Mouse (Mus musculus) erythroid progenitor cell, adult 5-6 weeks (primary cell): ENCODE measurements around the gene Ndufc2. TPM values are rescaled to one million over a fixed set of nuclear protein-coding genes. Genes with fewer than 3 reads are reported as not detected.

Experiments
- ATAC-seq: replicated peaks from 2 replicates; pipeline ENCODE4 v1.8.0; 2016; ENCODE audit warnings: moderate number of reproducible peaks, mild to moderate bottlenecking, moderate TSS enrichment, inconsistent platforms; ENCODE audit not compliant: poor library complexity, low FRiP score, severe bottlenecking
- total RNA-seq, 2 experiments: library from RNA; stranded (forward) in 1 of 2; stranded (reverse) in 1 of 2; fragments of 150-400 nt in 1 of 2; fragments of 186-747, 209-891 nt in 1 of 2; gene quantifications; 2 replicates each; pipeline versions ENCODE4 v1.2.3 to v1.2.4; 2015 to 2017; ENCODE audit warnings: low replicate concordance in 2 of 2

Ndufc2 gene
- 77.1 and 89.3 TPM in 2 replicates for total RNA-seq (2015; ENCODE audit: low replicate concordance)
- 37.2 and 116 TPM in 2 replicates for total RNA-seq (2017; ENCODE audit: low replicate concordance)

DNA sequence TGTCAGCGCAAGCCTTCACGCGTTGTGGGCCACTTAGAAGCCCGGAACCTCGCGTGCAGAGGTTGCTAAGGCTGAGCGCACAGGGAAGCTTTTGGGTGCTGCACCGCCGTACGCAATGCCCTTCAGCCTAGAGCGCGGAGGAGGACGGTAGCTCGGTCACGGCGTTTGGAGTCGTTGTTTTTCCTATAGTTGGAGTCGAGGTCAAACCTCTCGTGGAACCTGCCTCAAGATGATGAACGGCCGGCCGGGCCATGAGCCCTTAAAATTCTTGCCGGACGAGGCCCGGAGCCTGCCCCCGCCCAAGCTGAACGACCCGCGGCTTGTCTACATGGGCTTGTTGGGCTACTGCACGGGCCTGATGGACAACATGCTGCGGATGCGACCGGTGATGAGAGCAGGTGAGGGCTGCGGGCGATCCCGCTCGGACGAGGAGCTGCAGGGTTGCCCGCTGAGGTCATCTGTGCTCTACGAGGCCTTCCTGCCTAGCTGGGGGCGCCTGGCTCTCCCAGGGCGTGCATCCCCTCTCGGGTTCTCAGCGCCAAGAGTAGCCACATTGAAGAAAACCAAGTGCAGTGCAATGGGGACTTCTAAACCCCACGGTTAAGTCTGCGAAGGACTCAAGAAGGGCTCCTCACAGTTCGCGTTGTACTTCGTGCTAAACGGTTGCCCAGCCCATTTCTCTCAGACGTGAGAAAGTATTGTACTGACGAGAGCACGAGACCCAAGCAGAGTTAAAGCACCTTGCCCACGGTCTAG lies at the start of gene Ndufc2:
Ndufc2 (plus strand) TSS at position 44 of the 756 bp plus-strand sequence.
- peak; percentile 93 for ATAC-seq

DNA sequence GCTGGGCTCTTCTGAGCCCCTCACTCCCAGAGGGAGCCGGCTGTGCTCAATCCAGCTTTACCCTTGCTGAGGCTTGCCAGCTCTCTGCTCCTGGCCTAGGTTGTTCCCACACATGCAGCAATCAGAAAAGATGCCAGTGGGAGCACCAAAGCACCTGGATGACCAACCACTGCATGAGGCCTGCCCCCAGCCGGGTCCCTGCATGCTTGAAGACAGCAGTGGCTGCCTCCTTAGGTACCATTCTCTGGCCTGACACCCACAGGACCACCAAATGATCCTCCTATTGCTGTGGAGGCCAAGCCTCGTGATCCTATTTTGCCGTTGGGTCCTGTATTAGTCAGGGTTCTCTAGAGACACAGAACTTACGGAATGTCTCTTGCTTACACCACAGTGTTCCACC lies 48.9 kb upstream of the Ndufc2 start:
- no peak for ATAC-seq

- no peak for ATAC-seq
These were observed 47.9 kb upstream of the Ndufc2 start for GRCm38 (mm10) chr7:97351792-97352513.

DNA sequence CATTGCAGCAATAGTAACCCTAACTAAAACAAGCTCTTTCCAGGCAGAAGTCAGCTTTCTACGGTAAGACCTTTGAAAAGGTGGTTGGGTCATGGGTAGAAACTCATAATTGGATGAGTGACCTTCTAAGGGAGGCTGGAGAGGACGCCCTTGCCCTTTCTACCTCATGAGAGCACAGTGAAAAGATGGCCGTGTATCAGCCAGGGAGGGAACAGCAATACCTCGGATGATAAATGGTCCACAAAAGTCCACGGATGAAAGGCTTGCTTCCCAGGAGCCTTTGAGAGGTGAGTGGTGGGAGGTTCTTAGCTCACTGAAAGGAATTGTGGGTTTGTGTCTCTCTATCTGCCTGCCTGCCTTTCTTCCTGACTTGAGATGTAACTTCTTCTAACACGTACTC lies 46.4 kb upstream of the Ndufc2 start:
- ATAC-seq, result no peak

DNA sequence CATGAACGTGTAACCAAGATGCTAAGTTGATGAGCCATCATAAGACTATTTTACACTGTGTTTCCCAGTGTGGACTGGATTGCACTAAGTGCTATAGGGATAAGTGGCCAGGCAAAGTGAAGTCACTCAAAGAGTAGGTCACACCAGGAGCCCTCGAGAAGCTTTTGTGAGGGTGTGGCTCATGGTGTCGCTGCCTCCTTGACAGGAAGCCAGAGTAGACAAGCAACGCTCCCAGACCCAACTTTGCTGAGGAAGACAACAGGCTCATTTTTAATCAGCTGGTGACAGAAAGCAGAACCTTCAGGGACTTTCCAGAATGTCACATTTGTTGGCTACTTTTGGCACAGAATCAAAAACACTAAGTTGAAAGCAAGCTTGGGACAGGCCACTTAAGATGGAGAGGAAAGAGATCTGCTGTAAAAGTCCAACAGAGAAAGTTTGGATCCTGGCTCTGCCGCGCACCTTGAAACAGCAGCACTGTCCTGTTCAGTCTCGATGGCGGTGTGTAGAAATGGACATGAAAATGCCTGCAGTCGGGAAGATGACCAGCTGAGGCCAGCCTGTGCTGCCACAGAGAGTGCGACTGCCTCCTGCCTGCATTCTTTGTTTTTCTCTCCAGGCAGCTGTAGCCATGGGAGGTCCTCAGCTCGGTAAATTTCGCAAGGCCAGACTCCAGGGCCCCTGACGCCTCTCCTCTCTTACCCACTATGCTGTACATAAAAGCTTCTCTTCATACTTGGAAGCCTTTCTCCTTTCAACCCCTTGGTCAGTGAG lies 44.5 kb upstream of the Ndufc2 start:
- ATAC-seq, result no peak

- ATAC-seq, result no peak
These were observed 43.5 kb upstream of the Ndufc2 start for GRCm38 (mm10) chr7:97356253-97356652.

DNA sequence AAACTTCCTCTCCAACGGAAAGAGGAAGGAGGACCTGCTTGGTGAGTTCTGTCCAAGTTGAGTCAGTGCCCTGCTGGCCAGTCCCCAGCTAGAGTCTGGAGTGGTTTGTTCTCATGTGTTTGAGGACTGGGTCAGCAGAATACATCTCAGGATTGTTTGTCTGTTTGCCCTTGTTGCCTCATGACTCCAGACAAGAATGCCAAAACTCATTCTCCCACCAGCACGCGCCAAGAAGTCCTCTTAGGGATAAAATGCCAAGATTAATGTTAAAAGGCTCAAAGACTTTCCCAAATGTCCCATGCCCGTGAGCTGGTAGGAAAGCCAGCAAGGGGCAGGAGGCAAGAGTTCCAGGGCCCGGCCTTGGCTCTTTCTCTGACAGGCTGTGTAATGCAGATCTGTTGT lies 42.9 kb upstream of the Ndufc2 start:
- no peak for ATAC-seq

DNA sequence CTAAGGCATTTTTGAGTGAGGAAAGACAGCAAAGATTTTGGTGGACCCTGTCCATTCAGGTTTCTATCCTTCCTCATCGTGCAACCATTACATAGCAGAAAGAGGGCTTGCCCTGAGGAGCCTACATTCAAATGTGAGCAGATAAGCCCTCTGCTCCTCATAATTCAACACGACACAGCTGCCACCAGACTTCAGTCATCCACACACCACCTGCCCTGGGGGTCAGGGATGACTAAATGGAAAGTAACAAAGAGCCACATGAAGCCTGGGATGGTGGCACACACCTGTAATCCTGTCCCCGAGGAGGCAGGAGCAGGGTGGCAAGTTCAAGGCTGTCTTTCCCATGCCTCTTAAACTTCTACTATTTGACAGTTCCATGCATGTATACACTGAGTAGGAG lies 42.0 kb upstream of the Ndufc2 start:
- ATAC-seq, result no peak

GRCm38 (mm10) chr7:97358347-97358746 lies 41.5 kb upstream of the Ndufc2 start:
- no peak for ATAC-seq

- no peak for ATAC-seq
These were observed 39.6 kb upstream of the Ndufc2 start for GRCm38 (mm10) chr7:97360166-97360565.

DNA sequence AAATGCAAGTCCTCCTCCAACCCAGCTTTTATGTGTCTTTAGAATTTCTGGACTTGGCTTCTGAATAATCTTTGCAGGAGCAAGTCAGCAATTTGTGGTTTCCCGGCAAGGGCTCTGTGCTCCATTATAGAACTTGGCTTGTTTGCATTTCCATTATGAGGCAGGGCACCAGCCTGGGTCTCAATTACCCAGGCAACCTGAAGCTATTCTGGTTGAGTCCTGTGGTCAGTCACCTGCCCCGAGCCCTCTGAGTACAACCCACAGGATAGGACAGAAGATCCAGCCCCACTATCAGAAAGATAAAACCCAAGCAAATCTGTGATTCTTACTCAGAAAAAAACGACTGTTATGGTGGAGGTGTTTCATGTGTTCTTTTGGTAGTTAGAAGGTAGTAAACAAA lies 38.8 kb upstream of the Ndufc2 start:
- no peak for ATAC-seq

GRCm38 (mm10) chr7:97361467-97361866 lies 38.3 kb upstream of the Ndufc2 start:
- ATAC-seq, result peak; percentile 66

GRCm38 (mm10) chr7:97365887-97366286 lies 33.9 kb upstream of the Ndufc2 start:
- no peak for ATAC-seq

- ATAC-seq, result no peak
These were observed 24.7 kb upstream of the Ndufc2 start for GRCm38 (mm10) chr7:97375101-97375500.

DNA sequence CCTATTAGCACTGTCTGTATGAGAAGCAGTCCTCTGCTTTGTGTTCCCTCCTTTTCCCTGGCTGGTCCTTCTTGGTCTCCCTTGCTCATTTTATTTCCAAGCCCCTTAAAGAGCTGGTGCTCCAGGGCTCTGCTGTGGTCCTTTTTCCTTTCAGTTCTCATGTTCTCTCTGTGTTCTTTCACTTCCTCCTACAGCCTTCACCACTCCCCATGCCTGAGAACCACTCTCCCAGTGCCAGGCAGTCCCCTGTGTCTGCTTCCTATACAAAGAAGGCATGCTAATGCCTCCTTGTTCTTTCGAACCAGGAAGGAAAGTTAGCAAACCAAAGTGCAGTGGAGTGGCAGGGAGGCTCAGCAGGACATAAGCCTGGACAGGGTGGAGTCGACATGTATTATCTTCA lies 23.9 kb upstream of the Ndufc2 start:
- no peak for ATAC-seq

DNA sequence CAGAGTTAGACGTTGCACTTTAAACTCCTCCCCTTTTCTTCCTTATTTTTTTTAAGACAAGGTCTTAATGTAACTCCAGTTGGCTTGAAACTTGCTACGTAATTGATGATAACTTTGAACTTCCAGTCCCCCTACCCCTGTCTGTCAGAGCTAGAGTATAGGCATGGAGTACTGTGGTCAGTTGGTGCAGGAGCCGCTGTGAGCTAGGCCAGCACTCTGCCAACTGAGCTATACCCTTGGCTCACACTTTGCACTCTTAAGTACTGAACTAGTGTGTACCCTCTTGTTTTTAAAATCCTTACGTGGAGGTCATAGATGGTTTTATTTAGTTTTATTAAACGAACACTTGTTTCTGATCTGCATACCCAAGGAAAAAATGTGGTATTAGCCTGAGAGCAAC lies 20.5 kb upstream of the Ndufc2 start:
- ATAC-seq, result no peak

GRCm38 (mm10) chr7:97380500-97381123 lies 19.2 kb upstream of the Ndufc2 start:
- no peak for ATAC-seq

- no peak for ATAC-seq
These were observed 17.1 kb upstream of the Ndufc2 start for GRCm38 (mm10) chr7:97382661-97383060.

DNA sequence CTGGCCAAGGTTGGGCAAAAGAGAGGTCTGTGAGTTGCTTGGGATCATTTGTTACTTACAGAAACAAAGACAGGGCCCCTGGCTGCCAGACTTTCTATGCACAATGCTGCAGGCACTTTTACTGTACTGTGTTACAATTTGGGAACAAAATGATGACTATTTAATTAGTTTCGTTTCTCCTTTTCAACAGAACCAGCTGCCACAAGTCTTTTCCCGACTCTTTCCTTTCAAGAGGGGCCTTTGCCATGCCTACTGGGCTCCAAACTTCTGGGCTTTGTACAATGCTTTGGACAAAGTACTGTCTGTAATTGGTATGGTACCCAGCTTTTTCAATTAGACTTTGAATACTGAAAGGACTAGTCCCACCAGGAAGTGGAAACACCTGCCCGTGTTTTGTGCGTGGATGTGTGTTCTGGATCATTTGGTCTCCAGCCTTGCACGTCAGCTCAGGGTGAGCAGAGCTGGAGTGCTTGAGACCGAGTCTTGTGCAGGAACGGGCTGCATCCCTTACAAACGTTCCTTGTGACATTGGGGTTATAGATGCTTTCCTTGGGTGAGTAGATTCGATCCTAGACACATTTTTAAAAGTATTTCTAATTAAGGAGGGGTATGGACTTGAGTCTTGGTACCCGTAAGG lies 16.2 kb upstream of the Ndufc2 start:
- ATAC-seq, result no peak
